Mouse (Mus musculus): ENCODE data around the gene Magi2.
"Not testable (repeated sequence)": the region's sequence is repeated elsewhere in the genome, so short reads cannot be mapped to it uniquely, and the experiment has no call there.

Gene Magi2

DNA sequence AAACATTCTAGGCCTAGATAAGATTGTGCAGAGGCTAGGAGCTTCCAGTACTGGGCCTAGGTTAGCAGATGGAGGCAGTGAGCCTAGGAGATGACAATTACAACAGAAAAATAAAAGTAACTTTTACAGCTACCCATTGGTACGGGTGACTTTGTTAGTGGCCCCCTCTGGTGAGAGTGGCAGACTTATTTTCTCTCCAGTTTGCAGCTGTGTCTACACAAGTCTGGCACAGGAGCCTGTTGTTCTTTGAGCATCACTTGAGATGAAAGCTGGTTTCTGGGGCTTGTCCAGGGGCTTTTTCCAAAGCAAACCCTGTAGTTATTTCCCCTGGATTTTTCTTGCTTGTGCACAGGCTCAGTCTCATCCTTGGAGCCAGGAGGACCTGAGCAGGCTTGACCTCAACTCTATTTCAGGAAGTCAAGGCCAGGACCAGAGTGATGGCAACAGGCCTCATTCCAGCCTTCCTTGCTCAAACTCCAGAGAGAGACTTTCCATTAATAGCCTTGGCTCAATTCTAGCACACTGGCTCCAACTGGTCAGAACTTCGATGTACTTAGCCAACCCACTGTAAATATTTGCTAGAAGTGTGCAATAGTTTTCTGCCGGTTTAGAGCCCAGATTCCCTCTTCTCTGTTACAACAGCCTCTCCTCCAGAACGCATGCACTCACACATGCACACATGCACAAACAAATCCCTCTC is 1493.5 kb downstream of the Magi2 start:
- no peak for DNase-seq

DNA sequence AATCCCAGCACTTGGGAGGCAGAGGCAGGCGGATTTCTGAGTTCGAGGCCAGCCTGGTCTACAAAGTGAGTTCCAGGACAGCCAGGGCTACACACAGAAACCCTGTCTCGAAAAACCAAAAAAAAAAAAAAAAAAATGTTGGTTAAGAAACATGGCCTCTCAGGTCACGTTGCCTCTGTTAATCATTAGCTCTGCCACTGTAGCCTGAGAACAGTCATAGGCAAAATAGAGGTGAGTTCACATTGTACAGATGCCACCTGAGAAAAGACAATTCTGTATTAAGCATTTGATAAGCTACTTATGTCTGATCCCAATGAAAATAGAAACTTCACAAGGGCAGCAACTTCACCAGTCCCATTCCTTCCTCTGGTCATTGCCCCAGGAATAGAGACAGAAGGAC is 1496.4 kb downstream of the Magi2 start:
- not testable (repeated sequence) for DNase-seq

- DNase-seq, result no peak
Measured at GRCm38 (mm10) chr5:20738795-20739194, 1512.0 kb downstream of the Magi2 start.

GRCm38 (mm10) chr5:20741193-20741592 is 1514.4 kb downstream of the Magi2 start:
- DNase-seq, result no peak

GRCm38 (mm10) chr5:20741936-20742335 is 1515.1 kb downstream of the Magi2 start:
- DNase-seq, result no peak

DNA sequence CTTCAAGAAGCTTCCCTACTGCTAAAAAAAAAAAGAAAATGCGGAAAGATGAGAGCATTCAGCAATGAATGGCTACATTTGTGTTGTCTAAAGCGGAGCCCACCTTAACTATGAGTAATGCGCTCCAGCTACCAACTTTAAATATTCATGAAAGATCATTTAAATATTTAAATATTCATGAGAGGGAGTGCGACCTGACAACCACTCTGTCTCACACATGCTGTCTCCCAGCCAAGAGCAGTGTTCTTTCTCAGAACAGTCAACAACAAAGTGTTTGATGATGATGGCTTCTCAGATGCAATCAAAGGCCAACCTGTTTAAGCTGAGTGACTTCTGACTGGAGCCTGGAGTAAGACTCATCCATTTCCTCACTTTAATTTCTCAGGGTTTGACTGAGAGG is 1521.3 kb downstream of the Magi2 start:
- DNase-seq, result no peak

GRCm38 (mm10) chr5:20748856-20749255 is 1522.0 kb downstream of the Magi2 start:
- no peak for DNase-seq

DNA sequence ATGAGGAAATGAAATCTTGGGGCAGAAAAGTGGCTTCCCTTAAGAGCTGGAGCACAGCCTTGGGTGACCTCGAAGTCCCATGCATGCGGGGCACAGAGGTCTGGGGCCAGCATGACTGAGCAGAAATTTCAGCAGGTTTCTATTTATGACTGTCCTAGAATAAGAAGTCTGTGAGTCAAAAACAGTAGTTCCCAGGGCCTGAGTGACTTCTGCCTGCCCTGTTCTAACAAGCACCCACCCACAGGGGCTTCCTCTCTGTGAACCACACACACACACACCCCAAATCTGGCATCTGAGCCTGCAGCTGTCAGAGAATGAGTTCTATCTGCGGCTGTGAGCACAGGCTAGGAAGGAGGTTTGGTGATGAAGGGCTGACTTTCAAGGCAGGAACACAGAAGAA is 1522.7 kb downstream of the Magi2 start:
- no peak for DNase-seq

DNA sequence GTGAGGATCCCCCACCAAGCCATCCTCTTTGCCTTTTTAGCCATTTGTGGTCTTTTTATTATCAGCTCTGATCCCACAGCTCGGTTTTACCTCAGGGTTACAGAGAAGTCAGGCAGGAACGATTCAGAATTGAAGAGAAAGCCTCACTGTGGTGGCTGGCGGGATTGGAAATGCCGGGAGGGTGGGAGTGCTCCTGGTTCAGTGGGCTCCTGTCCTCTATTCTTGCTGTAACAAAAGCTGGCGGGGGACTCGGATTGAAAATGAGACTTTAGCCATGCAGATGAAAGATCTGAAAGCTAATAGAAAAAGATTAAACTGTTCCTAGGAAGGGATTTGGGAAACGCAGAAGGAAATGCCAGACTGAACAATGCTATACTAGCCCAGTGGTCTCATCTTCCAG is 1524.2 kb downstream of the Magi2 start:
- no peak for DNase-seq

DNA sequence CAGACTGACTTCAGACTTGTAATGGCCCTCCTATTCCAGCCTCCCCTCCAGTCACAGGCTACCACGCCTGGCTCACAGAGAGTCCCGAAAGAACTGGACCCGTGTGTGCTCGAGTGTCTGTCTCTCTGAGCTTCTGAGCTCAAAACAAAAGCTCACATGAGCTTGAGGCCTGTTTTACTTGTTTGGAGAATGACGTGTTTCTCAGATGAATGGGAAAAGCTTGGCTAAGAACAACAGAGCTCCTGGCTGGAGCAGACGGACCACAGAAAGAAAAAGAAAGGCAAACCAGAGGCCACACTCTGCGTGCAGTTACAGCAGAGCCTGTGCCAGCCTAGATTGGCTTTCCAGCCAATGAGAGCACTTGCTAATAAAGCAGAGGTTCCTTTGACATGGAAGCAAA is 1524.9 kb downstream of the Magi2 start:
- no peak for DNase-seq

- no peak for DNase-seq
Measured at GRCm38 (mm10) chr5:20753096-20753495, 1526.3 kb downstream of the Magi2 start.

- no peak for DNase-seq
Measured at GRCm38 (mm10) chr5:20753963-20754362, 1527.1 kb downstream of the Magi2 start.
